Mouse (Mus musculus): Measurements from ENCODE around the gene Usp19. TPM values are rescaled to one million over a fixed set of nuclear protein-coding genes. Genes with fewer than 3 reads are reported as not detected.

Gene Usp19
- polyA plus RNA-seq, 1 experiment: 133 TPM

DNA sequence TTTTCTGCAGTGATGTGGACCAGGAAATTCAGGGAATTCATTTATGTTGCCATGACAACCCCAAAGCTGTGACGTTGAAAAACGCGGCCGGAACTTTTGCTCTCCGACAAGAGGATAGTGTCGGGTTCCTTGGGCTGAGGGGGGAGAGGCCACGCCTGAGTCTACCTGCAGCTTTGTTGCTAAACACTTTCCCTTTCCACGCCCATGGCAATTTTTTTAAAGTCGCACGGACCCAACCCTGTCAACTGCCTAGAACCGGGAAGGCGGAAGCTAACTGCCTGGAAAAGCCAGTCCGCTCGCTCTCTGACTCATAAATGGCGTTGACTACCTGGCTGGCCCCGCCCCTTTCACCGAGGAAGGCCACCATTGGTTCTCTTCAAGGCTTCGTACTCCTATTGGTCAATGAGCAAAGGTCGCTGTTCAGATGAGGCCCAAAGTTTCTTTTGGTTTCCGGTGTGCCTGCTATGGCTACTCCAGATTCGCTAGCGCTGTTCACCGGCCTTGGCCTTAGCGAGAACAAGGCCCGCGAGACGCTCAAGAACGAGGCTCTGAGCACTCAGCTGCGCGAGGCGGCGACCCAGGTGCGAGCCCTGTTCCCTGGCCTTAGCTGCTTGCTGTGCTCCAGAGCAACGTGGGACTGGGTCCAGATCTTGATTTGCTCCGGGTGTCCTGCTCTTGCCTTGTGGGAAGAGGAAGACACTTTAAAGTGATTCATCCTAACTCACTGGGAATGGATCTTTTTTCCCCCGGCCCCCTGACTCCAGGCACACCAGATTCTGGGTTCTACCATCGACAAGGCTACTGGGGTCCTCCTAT is 17.4 kb downstream of the Usp19 start, which contains the start of gene Qars:
Gene Qars (plus strand): TSS at position 88 of the 816 bp plus-strand sequence.
- H3K27me3 ChIP-seq (ENCODE audit: control insufficient read depth, insufficient read depth, low read length): no peaks in the 10 kb centered on the region
- under 1% methylated on average over 37 of the region's 37 CpGs for WGBS
- H3K4me1 ChIP-seq (ENCODE audit: control insufficient read depth, insufficient read depth, insufficient read length): peaks cover 9% of the 10 kb centered on the region; the same call in 1 of the 2 replicates
- H3K36me3 ChIP-seq (ENCODE audit: control insufficient read depth, insufficient read depth, low read length): peaks cover 17% of the 10 kb centered on the region
- TF ChIP-seq POLR2A (IDR thresholded peaks at IDR 0.05; ENCODE audit: low read depth, low read length) (peak; percentile 56; the same call in 1 of the 2 replicates), CTCF (IDR thresholded peaks at IDR 0.05; ENCODE audit: extremely low read depth, insufficient read depth, insufficient read length, insufficient replicate concordance) (no peak)
- DNase-seq (ENCODE audit: low read depth in 1 of 2, low spot score in 2 of 2): peak; percentile 89 to 92
- H3K4me3 ChIP-seq (ENCODE audit: extremely low read depth, insufficient read depth, insufficient read length): peak within 1 kb of the TSS; percentile 82
- peak within 1 kb of the TSS; percentile 80 for H3K27ac ChIP-seq (ENCODE audit: insufficient read depth, low read length)

DNA sequence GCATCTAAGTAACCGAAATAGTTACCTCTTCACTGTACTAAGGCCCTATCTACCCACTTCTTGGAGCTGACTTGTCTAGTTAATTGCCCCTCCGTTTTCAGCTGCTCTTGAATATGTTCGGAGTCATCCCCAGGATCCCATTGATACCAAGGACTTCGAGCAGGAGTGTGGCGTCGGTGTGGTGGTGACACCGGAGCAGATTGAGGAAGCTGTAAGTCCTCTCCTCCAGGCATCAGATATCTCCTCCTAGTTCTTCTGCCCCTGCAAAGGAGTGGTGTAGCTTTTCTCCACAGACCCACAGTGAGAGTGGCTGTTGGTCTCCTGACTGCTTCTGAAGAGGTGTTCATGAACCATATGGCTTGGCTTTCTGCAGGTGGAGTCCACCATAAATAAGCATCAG is 18.4 kb downstream of the Usp19 start:
- H3K4me3 ChIP-seq (ENCODE audit: extremely low read depth, insufficient read depth, insufficient read length): no peak overlapping the region
- DNase-seq (ENCODE audit: low read depth in 1 of 2, low spot score in 2 of 2): no peak
- no peak overlapping the region for H3K27ac ChIP-seq (ENCODE audit: insufficient read depth, low read length)
- 88% methylated on average over 7 of the region's 7 CpGs for WGBS
- TF ChIP-seq POLR2A (IDR thresholded peaks at IDR 0.05; ENCODE audit: low read depth, low read length) (no peak), CTCF (IDR thresholded peaks at IDR 0.05; ENCODE audit: extremely low read depth, insufficient read depth, insufficient read length, insufficient replicate concordance) (no peak)
- H3K27me3 ChIP-seq (ENCODE audit: control insufficient read depth, insufficient read depth, low read length): no peaks in the 10 kb centered on the region
- peaks cover 9% of the 10 kb centered on the region; the same call in 1 of the 2 replicates for H3K4me1 ChIP-seq (ENCODE audit: control insufficient read depth, insufficient read depth, insufficient read length)
- peaks cover 23% of the 10 kb centered on the region for H3K36me3 ChIP-seq (ENCODE audit: control insufficient read depth, insufficient read depth, low read length)

DNA sequence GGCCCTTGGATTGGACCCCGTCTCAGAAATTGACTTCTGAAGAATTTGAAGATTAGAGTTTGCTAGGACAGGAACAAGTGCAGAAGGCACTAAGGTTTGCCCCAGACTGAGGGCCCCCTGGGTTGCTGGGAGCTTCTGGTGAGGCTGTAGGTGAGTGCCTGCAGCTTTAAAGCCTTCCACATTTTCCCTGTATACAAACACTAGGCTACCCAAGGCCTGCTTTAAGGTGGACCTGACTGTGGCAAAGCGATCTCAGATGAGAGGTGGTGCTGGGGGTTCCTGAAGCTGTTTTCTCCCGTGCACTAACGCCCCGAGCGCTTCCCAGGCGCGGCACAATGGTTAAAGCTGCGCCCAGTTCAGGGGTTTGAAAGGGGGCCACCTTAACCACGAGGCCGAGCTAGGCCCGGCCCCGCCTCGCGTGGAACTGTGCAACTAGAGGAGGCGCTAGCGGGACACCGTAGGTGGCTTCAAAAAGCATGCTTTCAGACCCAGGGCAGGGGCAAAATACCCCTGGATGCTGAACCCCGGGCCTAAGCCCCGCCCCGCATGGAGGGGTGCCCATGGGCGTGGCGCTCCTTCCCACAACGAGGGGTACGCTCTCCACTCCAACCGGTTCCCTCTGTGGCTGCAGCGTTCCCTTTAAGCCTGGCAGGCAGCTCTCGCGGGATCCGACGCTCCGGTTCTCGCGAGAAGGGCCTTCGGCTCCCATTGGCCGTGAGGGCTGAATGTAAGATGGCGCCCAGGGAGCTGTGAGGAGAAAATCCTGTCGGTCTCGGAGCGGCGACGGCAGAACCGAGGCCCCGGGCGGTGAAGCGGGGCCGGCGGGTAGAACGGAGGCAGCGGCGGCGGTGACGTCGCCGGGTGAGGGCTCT is 26.2 kb downstream of the Usp19 start, which contains the start of gene Qrich1:
Gene Qrich1 (plus strand): TSS at position 427 of the 872 bp plus-strand sequence.
- H3K27me3 ChIP-seq (ENCODE audit: control insufficient read depth, insufficient read depth, low read length): no peaks in the 10 kb centered on the region
- TF ChIP-seq CTCF (IDR thresholded peaks at IDR 0.05; ENCODE audit: extremely low read depth, insufficient read depth, insufficient read length, insufficient replicate concordance) (no peak), POLR2A (IDR thresholded peaks at IDR 0.05; ENCODE audit: low read depth, low read length) (peak; percentile 65)
- peak within 1 kb of the TSS; percentile 94 for H3K4me3 ChIP-seq (ENCODE audit: extremely low read depth, insufficient read depth, insufficient read length)
- WGBS: 2% methylated on average over 52 of the region's 55 CpGs
- H3K36me3 ChIP-seq (ENCODE audit: control insufficient read depth, insufficient read depth, low read length): peaks cover 27% of the 10 kb centered on the region
- DNase-seq (ENCODE audit: low read depth in 1 of 2, low spot score in 2 of 2): peak; percentile 92 to 95
- H3K27ac ChIP-seq (ENCODE audit: insufficient read depth, low read length): peak within 1 kb of the TSS; percentile 98
- H3K4me1 ChIP-seq (ENCODE audit: control insufficient read depth, insufficient read depth, insufficient read length): peaks cover 6% of the 10 kb centered on the region; the same call in 1 of the 2 replicates

DNA sequence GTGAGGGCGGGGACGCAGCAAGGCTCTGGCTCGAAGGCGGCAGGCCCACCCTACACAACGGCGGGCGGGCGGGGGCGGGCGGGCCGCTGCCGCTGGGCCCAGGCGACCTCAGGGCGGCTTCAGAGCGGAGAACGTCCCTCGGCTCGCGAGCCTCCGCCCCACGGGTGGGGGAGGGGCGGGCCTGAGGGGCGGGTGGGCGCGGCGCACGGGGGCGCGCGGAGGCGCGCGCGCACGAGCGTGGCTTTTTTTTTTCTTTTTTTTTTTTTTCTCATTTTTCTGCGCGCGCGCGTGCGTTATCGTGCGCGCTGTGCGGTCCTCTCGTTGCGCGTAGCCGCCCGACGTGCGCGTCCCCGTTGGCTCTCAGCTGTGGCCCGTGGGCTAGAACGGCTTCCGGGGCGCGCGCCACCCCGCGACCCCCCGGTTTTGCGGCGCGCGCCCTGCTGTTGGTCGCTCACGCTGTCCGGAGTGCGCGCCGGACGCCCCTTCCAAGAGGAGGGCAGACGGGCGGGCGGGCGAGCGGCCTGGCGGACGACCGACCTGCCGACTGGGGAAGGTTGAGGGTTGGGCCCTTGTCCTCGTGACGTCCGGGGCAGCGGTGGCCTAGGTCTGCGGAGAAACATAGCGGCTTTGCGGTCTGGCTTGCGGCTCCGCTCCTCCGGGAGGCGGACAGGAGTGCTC is 27.0 kb downstream of the Usp19 start:
- no peak for TF ChIP-seq CTCF (IDR thresholded peaks at IDR 0.05; ENCODE audit: extremely low read depth, insufficient read depth, insufficient read length, insufficient replicate concordance)
- no peak for TF ChIP-seq POLR2A (IDR thresholded peaks at IDR 0.05; ENCODE audit: low read depth, low read length)
- H3K4me3 ChIP-seq (ENCODE audit: extremely low read depth, insufficient read depth, insufficient read length): peak overlapping the region; percentile 94
- no peaks in the 10 kb centered on the region for H3K27me3 ChIP-seq (ENCODE audit: control insufficient read depth, insufficient read depth, low read length)
- peak; percentile 57 to 83 for DNase-seq (ENCODE audit: low read depth in 1 of 2, low spot score in 2 of 2)
- WGBS: under 1% methylated on average over 70 of the region's 95 CpGs
- peaks cover 23% of the 10 kb centered on the region for H3K36me3 ChIP-seq (ENCODE audit: control insufficient read depth, insufficient read depth, low read length)
- H3K27ac ChIP-seq (ENCODE audit: insufficient read depth, low read length): peak overlapping the region; percentile 98
- H3K4me1 ChIP-seq (ENCODE audit: control insufficient read depth, insufficient read depth, insufficient read length): peaks cover 6% of the 10 kb centered on the region; the same call in 1 of the 2 replicates

DNA sequence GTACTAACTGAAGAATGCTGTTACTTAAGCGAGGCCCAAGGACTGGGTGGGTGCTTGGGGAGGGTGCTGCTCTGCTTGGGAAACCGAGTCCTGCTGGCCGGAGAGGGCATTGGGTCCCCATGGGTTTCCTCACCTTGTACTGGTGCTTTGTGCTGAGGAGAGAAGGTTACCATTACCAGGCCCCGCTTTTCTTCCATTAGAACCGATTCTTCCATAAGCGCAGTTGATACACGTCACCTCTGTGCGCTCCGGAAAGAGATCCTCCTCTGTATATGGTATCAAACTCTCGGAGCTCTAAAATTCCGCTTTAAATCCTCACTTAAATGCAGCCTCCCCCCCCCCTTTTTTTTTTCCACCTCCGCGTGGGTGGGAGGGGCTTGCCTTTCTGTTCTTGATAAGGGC is 27.5 kb downstream of the Usp19 start:
- WGBS: under 1% methylated on average over 13 of the region's 13 CpGs
- peak in 1 of 2 experiments; percentile 57 for DNase-seq (ENCODE audit: low read depth in 1 of 2, low spot score in 2 of 2)
- no peak for TF ChIP-seq POLR2A (IDR thresholded peaks at IDR 0.05; ENCODE audit: low read depth, low read length)
- TF ChIP-seq CTCF (IDR thresholded peaks at IDR 0.05; ENCODE audit: extremely low read depth, insufficient read depth, insufficient read length, insufficient replicate concordance): no peak
- peaks cover 6% of the 10 kb centered on the region; the same call in 1 of the 2 replicates for H3K4me1 ChIP-seq (ENCODE audit: control insufficient read depth, insufficient read depth, insufficient read length)
- peak overlapping the region; percentile 91 for H3K27ac ChIP-seq (ENCODE audit: insufficient read depth, low read length)
- peak overlapping the region; percentile 94 for H3K4me3 ChIP-seq (ENCODE audit: extremely low read depth, insufficient read depth, insufficient read length)
- peaks cover 19% of the 10 kb centered on the region for H3K36me3 ChIP-seq (ENCODE audit: control insufficient read depth, insufficient read depth, low read length)
- H3K27me3 ChIP-seq (ENCODE audit: control insufficient read depth, insufficient read depth, low read length): no peaks in the 10 kb centered on the region

DNA sequence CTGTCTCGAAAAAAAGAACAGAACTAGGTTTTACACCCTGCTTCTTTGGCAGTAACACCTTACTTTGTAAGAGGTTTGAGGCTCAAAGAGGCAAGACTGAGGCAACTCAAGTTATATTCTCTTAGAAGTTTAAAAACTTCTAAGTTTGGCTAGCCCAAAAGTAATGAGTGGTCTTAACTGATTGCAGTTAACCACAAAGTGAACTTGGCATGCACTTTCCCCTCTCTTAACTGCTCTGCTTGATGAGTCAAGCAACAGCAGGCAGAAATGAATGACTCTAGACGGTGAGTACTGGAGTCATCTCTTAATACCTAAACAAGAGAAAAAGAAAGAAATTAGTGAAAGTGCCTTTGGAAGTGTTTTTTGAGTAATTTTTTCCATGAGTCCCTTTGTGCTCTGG is 31.2 kb downstream of the Usp19 start:
- H3K36me3 ChIP-seq (ENCODE audit: control insufficient read depth, insufficient read depth, low read length): peaks cover 9% of the 10 kb centered on the region
- 57% methylated on average over 2 of the region's 2 CpGs for WGBS
- no peak overlapping the region for H3K4me3 ChIP-seq (ENCODE audit: extremely low read depth, insufficient read depth, insufficient read length)
- H3K4me1 ChIP-seq (ENCODE audit: control insufficient read depth, insufficient read depth, insufficient read length): peaks cover 5% of the 10 kb centered on the region; the same call in 1 of the 2 replicates
- H3K27ac ChIP-seq (ENCODE audit: insufficient read depth, low read length): no peak overlapping the region
- DNase-seq (ENCODE audit: low read depth in 1 of 2, low spot score in 2 of 2): no peak
- H3K27me3 ChIP-seq (ENCODE audit: control insufficient read depth, insufficient read depth, low read length): no peaks in the 10 kb centered on the region
- no peak for TF ChIP-seq POLR2A (IDR thresholded peaks at IDR 0.05; ENCODE audit: low read depth, low read length)

Data from spleen, adult 2 months (tissue).